Mouse (Mus musculus): ENCODE measurements around the gene Avil. TPM values are rescaled to one million over a fixed set of nuclear protein-coding genes. Genes with fewer than 3 reads are reported as not detected.
A peak's percentile ranks its signal among the peaks of the same experiment; 100 is the strongest.

Gene Avil
- total and polyA plus RNA-seq, 3 experiments, result 10.1 to 49.7 (median 16.0) TPM

- Histone ChIP-seq H3K79me2 (ENCODE audit: control insufficient read depth, insufficient read depth, low read length, poor library complexity) (peaks cover 36% of the 10 kb centered on the region), H3K27ac (ENCODE audit: control insufficient read depth, low read depth, low read length) (no peak overlapping the region), H3K9me3 (replicated peaks; ENCODE audit: insufficient read depth, low read length) (no peaks in the 10 kb centered on the region), H3K27me3 (ENCODE audit: control insufficient read depth in 1 of 2, insufficient read depth in 2 of 2, low read length in 2 of 2) (no peaks in the 10 kb centered on the region), H3K4me1 (ENCODE audit: control insufficient read depth in 1 of 2, insufficient read depth in 2 of 2, low read length in 2 of 2) (peaks cover 6 to 21% of the 10 kb centered on the region in 2 experiments), H3K36me3 (ENCODE audit: control insufficient read depth in 1 of 2, insufficient read depth in 2 of 2, low read length in 2 of 2) (peaks cover 14 to 39% of the 10 kb centered on the region in 2 experiments), H3K9ac (ENCODE audit: control insufficient read depth, low read depth, low read length, poor library complexity, severe bottlenecking) (no peak overlapping the region), H3K4me3 (ENCODE audit: control insufficient read depth in 1 of 2, insufficient read depth in 1 of 2, low read depth in 2 of 2, low read length in 2 of 2) (no peak overlapping the region)
- no peak for DNase-seq (ENCODE audit: low read depth, low spot score)
- no peak for TF ChIP-seq CTCF (IDR thresholded peaks at IDR 0.05 in 2 of 3, conservative IDR thresholded peaks at IDR 0.05 in 1 of 3; ENCODE audit: control insufficient read depth in 1 of 3, insufficient read depth in 1 of 3, low read depth in 2 of 3, low read length in 3 of 3, poor library complexity in 1 of 3, severe bottlenecking in 1 of 3)
- no peak for TF ChIP-seq USF2 (IDR thresholded peaks at IDR 0.05; ENCODE audit: borderline replicate concordance in 1 of 2, insufficient read depth in 1 of 2, low read depth in 1 of 2, low read length in 2 of 2)
- no peak for TF ChIP-seq TBP (IDR thresholded peaks at IDR 0.05; ENCODE audit: low read depth, low read length)
- no peak for TF ChIP-seq ETS1 (IDR thresholded peaks at IDR 0.05; ENCODE audit: low read depth, low read length)
- TF ChIP-seq ZC3H11A (IDR thresholded peaks at IDR 0.05; ENCODE audit: low read depth, low read length), result no peak
- no peak for TF ChIP-seq EP300 (IDR thresholded peaks at IDR 0.05; ENCODE audit: low read depth in 1 of 2, low read length in 2 of 2)
- TF ChIP-seq ZMIZ1 (IDR thresholded peaks at IDR 0.05; ENCODE audit: low read depth, low read length), result no peak
- no peak for TF ChIP-seq SMC3 (IDR thresholded peaks at IDR 0.05; ENCODE audit: low read depth, low read length)
- no peak for TF ChIP-seq ELF1 (IDR thresholded peaks at IDR 0.05; ENCODE audit: low read depth, low read length)
- no peak for TF ChIP-seq MAX (IDR thresholded peaks at IDR 0.05; ENCODE audit: low read length)
- TF ChIP-seq RAD21 (IDR thresholded peaks at IDR 0.05; ENCODE audit: low read depth, low read length), result no peak
- no peak for TF ChIP-seq CHD1 (IDR thresholded peaks at IDR 0.05; ENCODE audit: low read depth, low read length)
- TF ChIP-seq NRF1 (IDR thresholded peaks at IDR 0.05; ENCODE audit: insufficient read depth, low read depth, low read length, poor library complexity, severe bottlenecking), result no peak
- TF ChIP-seq POLR2A (IDR thresholded peaks at IDR 0.05; ENCODE audit: control insufficient read depth in 1 of 2, insufficient read depth in 1 of 2, low read depth in 1 of 2, low read length in 2 of 2, poor library complexity in 1 of 2), result no peak; a peak in 1 of 4 replicates
- no peak for TF ChIP-seq HCFC1 (IDR thresholded peaks at IDR 0.05; ENCODE audit: low read depth, low read length)
- no peak for TF ChIP-seq USF1 (IDR thresholded peaks at IDR 0.05; ENCODE audit: low read depth, low read length)
- no peak for TF ChIP-seq MYB (IDR thresholded peaks at IDR 0.05; ENCODE audit: low read depth, low read length)
- TF ChIP-seq SIN3A (IDR thresholded peaks at IDR 0.05; ENCODE audit: low read length), result no peak
- TF ChIP-seq E2F4 (IDR thresholded peaks at IDR 0.05; ENCODE audit: borderline replicate concordance, low read depth, low read length), result no peak
- no peak for TF ChIP-seq CHD2 (IDR thresholded peaks at IDR 0.05; ENCODE audit: low read length)
Observed at GRCm38 (mm10) chr10:127066519-127067018, 66.1 kb downstream of the Avil start.

- Histone ChIP-seq H3K4me1 (ENCODE audit: control insufficient read depth in 1 of 2, insufficient read depth in 2 of 2, low read length in 2 of 2) (peaks cover 3 to 18% of the 10 kb centered on the region in 2 experiments), H3K27me3 (ENCODE audit: control insufficient read depth in 1 of 2, insufficient read depth in 2 of 2, low read length in 2 of 2) (no peaks in the 10 kb centered on the region), H3K9ac (ENCODE audit: control insufficient read depth, low read depth, low read length, poor library complexity, severe bottlenecking) (peak overlapping the region; percentile 90), H3K9me3 (replicated peaks; ENCODE audit: insufficient read depth, low read length) (no peaks in the 10 kb centered on the region), H3K79me2 (ENCODE audit: control insufficient read depth, insufficient read depth, low read length, poor library complexity) (peaks cover 35% of the 10 kb centered on the region), H3K4me3 (ENCODE audit: control insufficient read depth in 1 of 2, insufficient read depth in 1 of 2, low read depth in 2 of 2, low read length in 2 of 2) (peak overlapping the region; percentile 89 to 93), H3K36me3 (ENCODE audit: control insufficient read depth in 1 of 2, insufficient read depth in 2 of 2, low read length in 2 of 2) (peaks cover 14 to 34% of the 10 kb centered on the region in 2 experiments), H3K27ac (ENCODE audit: control insufficient read depth, low read depth, low read length) (peak overlapping the region; percentile 80)
- peak; percentile 56 for DNase-seq (ENCODE audit: low read depth, low spot score)
- TF ChIP-seq ZKSCAN1 (IDR thresholded peaks at IDR 0.05; ENCODE audit: low read depth, low read length), result 0 out of 2 replicates have a peak, but pooled peaks have one; percentile 1
- TF ChIP-seq POLR2AphosphoS2 (IDR thresholded peaks at IDR 0.05; ENCODE audit: low read length), result peak; percentile 95
- no peak for TF ChIP-seq BHLHE40 (IDR thresholded peaks at IDR 0.05; ENCODE audit: borderline replicate concordance, low read depth, low read length)
- peak; percentile 63; the same call in 1 of the 2 replicates for TF ChIP-seq GATA1 (IDR thresholded peaks at IDR 0.05; ENCODE audit: low read depth, low read length)
- peak; percentile 29; the same call in 1 of the 2 replicates for TF ChIP-seq CHD2 (IDR thresholded peaks at IDR 0.05; ENCODE audit: low read length)
- no peak; the same call in 1 of the 2 replicates for TF ChIP-seq POLR2AphosphoS5 (IDR thresholded peaks at IDR 0.05; ENCODE audit: borderline replicate concordance, low read depth, low read length)
- no peak for TF ChIP-seq EP300 (IDR thresholded peaks at IDR 0.05; ENCODE audit: low read depth in 1 of 2, low read length in 2 of 2)
- peak; percentile 70 for TF ChIP-seq ZMIZ1 (IDR thresholded peaks at IDR 0.05; ENCODE audit: low read depth, low read length)
- TF ChIP-seq GABPA (IDR thresholded peaks at IDR 0.05; ENCODE audit: low read depth, low read length), result no peak
Observed at GRCm38 (mm10) chr10:127068360-127069038, 68.0 kb downstream of the Avil start.
